Mouse (Mus musculus) MEL (cell line): Measurements from ENCODE around the gene Ccdc187. TPM values are rescaled to one million over a fixed set of nuclear protein-coding genes. Genes with fewer than 3 reads are reported as not detected.

Experiments
- DNase-seq: peaks from one replicate; pipeline ENCODE4 v3.0.0; 2011; ENCODE audit warnings: low read depth, low spot score
- H3K27ac ChIP-seq: 2 replicates; pipeline ENCODE4 v1.5.1; 2012; ENCODE audit warnings: low read depth, mild to moderate bottlenecking, control low read depth, low read length, moderate library complexity; ENCODE audit not compliant: control insufficient read depth
- H3K27me3 ChIP-seq, 2 experiments: fragments of 150-350 bp in 1 of 2; sonication (generic) in 1 of 2; 2 replicates each; pipeline ENCODE4 v1.6.1; 2012; ENCODE audit warnings: low read length in 2 of 2, mild to moderate bottlenecking in 2 of 2, improper control_type of control experiment in 1 of 2, moderate library complexity in 1 of 2; ENCODE audit not compliant: insufficient read depth in 2 of 2, control insufficient read depth in 1 of 2
- H3K36me3 ChIP-seq, 2 experiments: 2 replicates each; pipeline ENCODE4 v1.6.1; 2012 to 2014; ENCODE audit warnings: low read length in 2 of 2, improper control_type of control experiment in 1 of 2, inconsistent platforms in 1 of 2, mild to moderate bottlenecking in 1 of 2; ENCODE audit not compliant: insufficient read depth in 2 of 2, control insufficient read depth in 1 of 2
- H3K4me1 ChIP-seq, 2 experiments: fragments of 150-350 bp in 1 of 2; sonication (generic) in 1 of 2; 2 replicates each; pipeline ENCODE4 v1.6.1; 2012; ENCODE audit warnings: low read length in 2 of 2, improper control_type of control experiment in 1 of 2, mild to moderate bottlenecking in 1 of 2; ENCODE audit not compliant: insufficient read depth in 2 of 2, control insufficient read depth in 1 of 2
- H3K4me3 ChIP-seq, 2 experiments: fragments of 150-350 bp in 1 of 2; sonication (generic) in 1 of 2; 2 replicates each; pipeline ENCODE4 v1.5.1; 2012; ENCODE audit warnings: low read depth in 2 of 2, low read length in 2 of 2, mild to moderate bottlenecking in 2 of 2, moderate library complexity in 2 of 2, control low read depth in 1 of 2, improper control_type of control experiment in 1 of 2; ENCODE audit not compliant: control insufficient read depth in 1 of 2, insufficient read depth in 1 of 2
- H3K79me2 ChIP-seq: 2 replicates; pipeline ENCODE4 v1.6.1; 2012; ENCODE audit warnings: mild to moderate bottlenecking, low read length, moderate library complexity; ENCODE audit not compliant: control insufficient read depth, poor library complexity, insufficient read depth
- H3K9ac ChIP-seq: 2 replicates; pipeline ENCODE4 v1.6.1; 2012; ENCODE audit warnings: low read depth, mild to moderate bottlenecking, control low read depth, low read length, moderate library complexity; ENCODE audit not compliant: control insufficient read depth, poor library complexity, severe bottlenecking
- H3K9me3 ChIP-seq: fragments of 150-350 bp; sonication (generic); replicated peaks from 2 replicates; pipeline ENCODE4 v1.6.1; 2012; ENCODE audit warnings: mild to moderate bottlenecking, low read length, improper control_type of control experiment, moderate library complexity; ENCODE audit not compliant: insufficient read depth
- BHLHE40 ChIP-seq: IDR thresholded peaks from 2 replicates; pipeline ENCODE4 v1.6.1; 2012; ENCODE audit warnings: low read depth, mild to moderate bottlenecking, inconsistent platforms, low read length, improper control_type of control experiment, borderline replicate concordance
- CHD1 ChIP-seq: IDR thresholded peaks from 2 replicates; pipeline ENCODE4 v1.6.1; 2012; ENCODE audit warnings: low read depth, mild to moderate bottlenecking, inconsistent platforms, low read length, improper control_type of control experiment
- CTCF ChIP-seq, 3 experiments: IDR thresholded peaks in 2 of 3; conservative IDR thresholded peaks in 1 of 3; 2 replicates each; pipeline ENCODE4 v1.5.1; 2011 to 2012; ENCODE audit warnings: low read length in 3 of 3, low read depth in 2 of 3, mild to moderate bottlenecking in 2 of 3, improper control_type of control experiment in 1 of 3, inconsistent platforms in 1 of 3, mixed read lengths in 1 of 3, moderate library complexity in 1 of 3; ENCODE audit not compliant: control insufficient read depth in 1 of 3, insufficient read depth in 1 of 3, poor library complexity in 1 of 3, severe bottlenecking in 1 of 3
- E2F4 ChIP-seq: IDR thresholded peaks from 2 replicates; pipeline ENCODE4 v1.6.1; 2011; ENCODE audit warnings: low read depth, low read length, improper control_type of control experiment, borderline replicate concordance
- ELF1 ChIP-seq: IDR thresholded peaks from 2 replicates; pipeline ENCODE4 v1.6.1; 2014; ENCODE audit warnings: low read depth, mild to moderate bottlenecking, inconsistent platforms, low read length, improper control_type of control experiment, moderate library complexity
- EP300 ChIP-seq, 2 experiments: IDR thresholded peaks; 2 replicates each; pipeline ENCODE4 v1.6.1; 2011; ENCODE audit warnings: improper control_type of control experiment in 2 of 2, low read length in 2 of 2, low read depth in 1 of 2, mild to moderate bottlenecking in 1 of 2
- ETS1 ChIP-seq: IDR thresholded peaks from 2 replicates; pipeline ENCODE4 v1.6.1; 2012; ENCODE audit warnings: low read depth, mild to moderate bottlenecking, inconsistent platforms, low read length, improper control_type of control experiment, moderate library complexity
- GATA1 ChIP-seq: IDR thresholded peaks from 2 replicates; pipeline ENCODE4 v1.6.1; 2011; ENCODE audit warnings: low read depth, low read length, improper control_type of control experiment
- KAT2A ChIP-seq: conservative IDR thresholded peaks from 2 replicates; pipeline ENCODE4 v1.6.1; 2012; ENCODE audit warnings: low read depth, low read length, improper control_type of control experiment, inconsistent platforms
- MAX ChIP-seq: IDR thresholded peaks from 2 replicates; pipeline ENCODE4 v1.6.1; 2011; ENCODE audit warnings: low read length, improper control_type of control experiment
- MEF2A ChIP-seq: IDR thresholded peaks from 2 replicates; pipeline ENCODE4 v1.6.1; 2014; ENCODE audit warnings: low read depth, mild to moderate bottlenecking, inconsistent platforms, low read length, improper control_type of control experiment; ENCODE audit not compliant: poor library complexity, insufficient replicate concordance, severe bottlenecking; ENCODE audit errors: extremely low read depth
- MYC ChIP-seq: IDR thresholded peaks from 2 replicates; pipeline ENCODE4 v1.6.1; 2011; ENCODE audit warnings: low read depth, mild to moderate bottlenecking, low read length, improper control_type of control experiment, moderate library complexity
- NRF1 ChIP-seq: IDR thresholded peaks from 2 replicates; pipeline ENCODE4 v1.6.1; 2014; ENCODE audit warnings: low read depth, mild to moderate bottlenecking, inconsistent platforms, low read length, improper control_type of control experiment, moderate library complexity; ENCODE audit not compliant: poor library complexity, insufficient read depth, severe bottlenecking
- POLR2AphosphoS5 ChIP-seq: IDR thresholded peaks from 2 replicates; pipeline ENCODE4 v1.6.1; 2012; ENCODE audit warnings: low read depth, borderline replicate concordance, mild to moderate bottlenecking, inconsistent platforms, low read length, moderate library complexity, mixed read lengths
- TCF12 ChIP-seq: IDR thresholded peaks from 2 replicates; pipeline ENCODE4 v1.6.1; 2014; ENCODE audit warnings: low read depth, mild to moderate bottlenecking, inconsistent platforms, low read length, improper control_type of control experiment, moderate library complexity
- UBTF ChIP-seq: IDR thresholded peaks from 2 replicates; pipeline ENCODE4 v1.6.1; 2012; ENCODE audit warnings: low read depth, mild to moderate bottlenecking, inconsistent platforms, low read length, improper control_type of control experiment, moderate library complexity, borderline replicate concordance; ENCODE audit not compliant: insufficient read depth
- USF2 ChIP-seq, 2 experiments: IDR thresholded peaks; 2 replicates each; pipeline ENCODE4 v1.6.1; 2011 to 2012; ENCODE audit warnings: improper control_type of control experiment in 2 of 2, low read length in 2 of 2, borderline replicate concordance in 1 of 2, inconsistent platforms in 1 of 2, low read depth in 1 of 2, mild to moderate bottlenecking in 1 of 2; ENCODE audit not compliant: insufficient read depth in 1 of 2
- ZMIZ1 ChIP-seq: IDR thresholded peaks from 2 replicates; pipeline ENCODE4 v1.6.1; 2012; ENCODE audit warnings: low read depth, mild to moderate bottlenecking, inconsistent platforms, low read length, improper control_type of control experiment, moderate library complexity
- ZNF384 ChIP-seq: IDR thresholded peaks from 2 replicates; pipeline ENCODE4 v1.6.1; 2012; ENCODE audit warnings: low read depth, mild to moderate bottlenecking, inconsistent platforms, low read length, improper control_type of control experiment
- polyA plus RNA-seq, 2 experiments: library from polyadenylated mRNA; stranded (reverse) in 1 of 2; unstranded in 1 of 2; fragments of >175 nt in 1 of 2; fragments of >200 nt in 1 of 2; gene quantifications; 2 replicates each; pipeline versions ENCODE4 v1.2.1 to v1.2.4; 2012; ENCODE audit warnings: low replicate concordance in 2 of 2, low read depth in 1 of 2; ENCODE audit not compliant: insufficient read length in 2 of 2, insufficient read depth in 1 of 2, missing spikeins in 1 of 2
- total RNA-seq: library from RNA; depleted of rRNA; stranded (reverse); fragments of 300-350 nt; gene quantifications from 2 replicates; pipeline ENCODE4 v1.2.3, GENCODE M21; 2012

The Ccdc187 gene
- total and polyA plus RNA-seq, 3 experiments = not detected

GRCm38 (mm10) chr2:26320245-26321185 is 26.2 kb upstream of the Ccdc187 start:
- Histone ChIP-seq H3K9ac (no peak overlapping the region), H3K9me3 (no peaks in the 10 kb centered on the region), H3K36me3 (no peaks in the 10 kb centered on the region), H3K79me2 (no peaks in the 10 kb centered on the region), H3K27me3 (no peaks in the 10 kb centered on the region; a peak in 1 of 4 replicates), H3K27ac (no peak overlapping the region), H3K4me3 (no peak overlapping the region), H3K4me1 (no peaks in the 10 kb centered on the region; a peak in 1 of 4 replicates)
- no peak for DNase-seq
- TF ChIP-seq CTCF (IDR thresholded peaks at IDR 0.05 in 2 of 3, conservative IDR thresholded peaks at IDR 0.05 in 1 of 3; ENCODE audit: control insufficient read depth in 1 of 3, insufficient read depth in 1 of 3, low read depth in 2 of 3, low read length in 3 of 3, poor library complexity in 1 of 3, severe bottlenecking in 1 of 3) = no peak
- TF ChIP-seq E2F4 = no peak
- no peak for TF ChIP-seq ZMIZ1
- no peak for TF ChIP-seq ELF1
- TF ChIP-seq MAX = no peak
- no peak for TF ChIP-seq ZNF384
- no peak for TF ChIP-seq USF2 (IDR thresholded peaks at IDR 0.05; ENCODE audit: borderline replicate concordance in 1 of 2, insufficient read depth in 1 of 2, low read depth in 1 of 2, low read length in 2 of 2)
- no peak for TF ChIP-seq TCF12
- TF ChIP-seq CHD1 = no peak
- TF ChIP-seq KAT2A = no peak
- no peak for TF ChIP-seq POLR2AphosphoS5
- TF ChIP-seq BHLHE40 = no peak

- no peaks in the 10 kb centered on the region; a peak in 1 of 4 replicates for H3K4me1 ChIP-seq
- no peak overlapping the region for H3K4me3 ChIP-seq
- H3K9me3 ChIP-seq = no peaks in the 10 kb centered on the region
- TF ChIP-seq GATA1 (no peak), ZNF384 (no peak), MAX (no peak), EP300 (IDR thresholded peaks at IDR 0.05; ENCODE audit: low read depth in 1 of 2, low read length in 2 of 2) (no peak), CHD1 (no peak), NRF1 (no peak), MYC (no peak), UBTF (no peak), ETS1 (no peak), MEF2A (no peak)
- peaks cover 0 to 2% of the 10 kb centered on the region in 2 experiments; a peak in 2 of 4 replicates for H3K27me3 ChIP-seq
- DNase-seq = no peak
- H3K9ac ChIP-seq = no peak overlapping the region
- no peak overlapping the region for H3K27ac ChIP-seq
- no peaks in the 10 kb centered on the region for H3K79me2 ChIP-seq
- no peaks in the 10 kb centered on the region for H3K36me3 ChIP-seq
These were observed 25.3 kb upstream of the Ccdc187 start for GRCm38 (mm10) chr2:26319519-26320244.
